Mouse (Mus musculus) layer of hippocampus, postnatal 10 days (tissue): Measurements from ENCODE around the gene Copz1. TPM values are rescaled to one million over a fixed set of nuclear protein-coding genes. Genes with fewer than 3 reads are reported as not detected.

Source experiments
- DNase-seq, 2 experiments: peaks; one replicate each; pipeline ENCODE4 v3.0.0; 2021; ENCODE audit warnings: low spot score in 2 of 2
- total RNA-seq, 2 experiments: library from RNA; stranded (reverse); gene quantifications; 2 replicates each; pipeline ENCODE4 v1.2.3; 2021

Gene Copz1
- total RNA-seq, 2 experiments from 2014 or later: 111 to 112 TPM

DNA sequence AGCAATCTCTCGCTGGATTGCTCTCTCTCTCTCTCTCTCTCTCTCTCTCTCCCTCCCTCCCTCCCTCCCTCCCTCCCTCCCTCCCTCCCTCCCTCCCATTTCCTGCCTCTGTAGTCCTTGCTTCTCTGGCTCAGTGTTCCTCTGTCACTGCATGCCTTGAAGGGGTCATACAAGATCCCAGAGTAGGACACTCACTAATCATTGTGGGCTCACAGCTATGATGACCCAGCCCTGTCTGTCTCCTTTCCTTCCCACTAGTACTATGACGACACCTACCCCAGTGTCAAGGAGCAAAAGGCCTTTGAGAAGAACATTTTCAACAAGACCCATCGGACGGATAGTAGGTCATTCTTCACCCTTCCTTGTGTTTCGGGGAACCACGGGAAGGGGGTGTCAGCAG, 17.9 kb downstream of the Copz1 start:
- no peak for DNase-seq

DNA sequence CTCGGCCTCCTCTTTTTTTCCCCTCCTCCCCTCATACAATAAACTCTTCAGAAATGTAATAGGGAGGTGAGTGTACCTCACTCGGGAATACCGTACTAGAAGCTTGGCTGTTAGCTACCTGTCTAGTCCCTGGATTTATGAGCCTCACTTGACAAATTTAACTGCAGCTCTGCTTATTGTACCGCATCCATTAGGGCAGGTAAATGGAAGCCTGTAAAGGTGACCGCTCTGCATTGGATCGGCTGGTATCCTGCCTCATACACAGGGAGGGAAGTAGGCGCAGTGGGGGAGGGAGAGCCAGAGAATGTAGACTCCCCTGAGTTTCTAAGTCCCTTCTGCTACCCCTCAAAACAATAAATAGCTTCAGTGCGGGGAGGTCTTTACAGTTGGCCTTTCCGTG, 18.3 kb downstream of the Copz1 start:
- DNase-seq: no peak

DNA sequence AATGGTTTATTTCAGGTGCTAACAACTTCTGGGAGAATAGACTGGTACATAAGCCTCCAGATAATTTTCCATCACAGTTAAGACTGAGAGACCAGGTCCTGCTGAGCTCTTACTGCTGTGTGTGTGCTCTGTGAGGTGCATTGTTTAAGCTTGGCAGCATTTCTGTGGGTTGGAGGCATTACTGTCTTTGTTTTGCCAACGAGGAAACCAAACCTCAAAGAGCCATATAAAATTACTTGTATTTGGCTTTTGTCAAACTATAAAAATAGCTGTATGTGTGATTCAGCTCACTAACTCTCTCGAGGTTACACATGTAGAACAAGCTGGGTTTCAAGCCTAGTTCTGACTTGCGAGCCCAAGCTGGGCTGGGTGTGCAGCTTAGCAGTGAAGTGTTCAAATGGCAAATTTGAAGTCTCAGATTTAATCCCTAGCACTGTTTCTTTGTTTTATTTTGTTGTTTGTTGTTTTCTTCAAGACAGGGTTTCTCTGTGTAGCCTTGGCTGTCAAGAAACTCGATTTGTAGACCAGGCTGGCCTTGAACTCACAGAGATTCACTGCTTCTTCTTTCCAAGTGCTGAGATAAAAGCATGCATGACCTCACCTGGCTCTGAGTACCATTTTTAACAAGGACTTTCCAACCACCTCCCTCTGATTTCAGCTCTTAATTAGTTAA, 20.3 kb downstream of the Copz1 start:
- DNase-seq: no peak

DNA sequence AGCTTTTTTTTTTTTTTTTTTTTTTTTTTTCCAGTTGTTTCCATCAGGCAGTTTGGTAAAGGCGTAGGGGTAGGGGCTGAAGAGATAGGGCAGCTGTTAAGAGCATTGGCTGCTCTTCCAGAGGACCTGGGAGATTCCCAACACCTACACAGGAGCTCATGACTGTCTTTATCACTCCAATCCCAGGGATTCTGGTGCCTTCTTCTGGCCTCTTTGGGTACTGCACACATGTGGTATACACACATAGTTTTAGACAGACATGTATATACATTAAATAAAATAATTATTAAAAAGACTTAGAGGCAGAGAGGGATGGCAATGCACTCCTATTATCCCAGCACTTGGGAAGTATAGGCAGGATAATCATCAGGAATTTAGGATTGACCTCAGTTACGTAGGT, 20.9 kb downstream of the Copz1 start:
- no peak for DNase-seq

DNA sequence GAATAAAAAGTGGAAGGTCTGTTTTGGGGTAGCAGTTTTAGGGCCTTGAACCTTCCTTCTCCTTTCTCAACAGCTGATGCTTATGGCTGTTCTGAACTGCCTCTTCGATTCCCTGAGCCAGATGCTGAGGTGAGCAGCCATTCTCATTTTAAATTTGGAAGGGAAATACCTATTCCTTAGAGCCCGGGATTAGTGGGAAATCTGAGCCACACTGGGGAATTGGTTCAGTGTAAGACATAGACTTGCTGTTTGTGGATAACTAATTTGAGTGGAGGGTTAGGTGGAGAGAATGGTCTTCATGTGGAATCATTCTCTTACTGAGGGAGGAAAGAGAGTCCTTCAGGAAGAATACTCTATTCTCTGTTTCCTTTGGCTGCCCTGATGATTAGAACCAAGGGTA, 22.1 kb downstream of the Copz1 start:
- DNase-seq: no peak

DNA sequence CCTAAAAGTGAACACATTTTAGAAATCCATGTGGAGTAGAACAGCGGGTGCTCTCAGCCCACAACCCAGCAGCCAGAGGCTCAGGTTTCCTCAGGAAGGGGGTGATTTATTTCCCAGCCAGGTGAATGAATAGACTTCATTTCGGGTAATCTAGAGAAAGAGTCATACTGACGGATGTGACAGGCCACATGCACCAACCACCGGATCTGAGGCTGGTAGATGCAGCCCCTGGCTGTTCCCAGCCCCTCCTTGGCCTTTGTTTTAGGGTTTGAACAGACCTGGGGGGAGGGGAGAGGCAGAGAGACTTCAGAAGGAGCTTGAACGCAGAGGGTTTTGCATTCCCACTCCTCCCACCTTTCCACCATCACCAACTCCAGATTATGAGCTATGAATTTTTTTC, 23.3 kb downstream of the Copz1 start:
- DNase-seq: no peak

DNA sequence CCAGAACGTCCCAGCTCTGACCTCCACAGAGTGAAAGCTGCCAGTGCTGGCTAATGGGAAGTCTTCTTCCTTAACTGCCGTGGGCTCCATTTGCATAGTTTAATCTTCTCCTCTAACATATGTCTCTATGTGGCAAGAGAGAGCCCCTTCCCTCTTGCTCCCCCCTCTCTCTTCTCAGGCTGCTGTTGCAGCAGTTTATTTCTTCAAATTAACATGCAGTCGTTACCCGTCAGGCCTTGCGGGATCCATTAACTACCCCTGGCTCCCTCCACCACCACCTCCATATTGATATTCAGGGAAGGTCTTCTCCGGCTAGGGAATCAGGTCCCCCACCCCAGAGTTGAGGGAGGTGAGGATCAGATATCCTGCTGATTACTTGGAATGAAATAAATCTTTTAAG, 24.8 kb downstream of the Copz1 start:
- DNase-seq: no peak

DNA sequence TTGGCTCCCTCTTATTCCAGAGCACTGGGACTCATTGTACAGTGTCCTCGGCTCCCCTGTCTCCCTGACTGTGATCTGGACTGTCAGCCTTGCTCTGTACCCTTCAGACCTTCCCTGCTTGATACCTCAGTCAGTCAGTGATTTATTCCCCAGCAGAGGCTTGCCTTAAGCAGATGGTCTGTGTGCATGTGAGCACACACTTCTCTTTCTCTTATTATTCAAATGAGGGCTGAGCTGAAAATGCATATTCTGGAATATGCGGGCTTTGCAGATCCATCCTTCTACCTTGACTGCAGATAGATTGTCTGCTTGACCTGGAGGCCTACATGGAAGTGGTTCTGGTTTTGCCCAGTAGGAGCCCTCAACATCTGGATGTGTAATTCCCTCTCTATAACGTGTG, 25.5 kb downstream of the Copz1 start:
- no peak for DNase-seq

DNA sequence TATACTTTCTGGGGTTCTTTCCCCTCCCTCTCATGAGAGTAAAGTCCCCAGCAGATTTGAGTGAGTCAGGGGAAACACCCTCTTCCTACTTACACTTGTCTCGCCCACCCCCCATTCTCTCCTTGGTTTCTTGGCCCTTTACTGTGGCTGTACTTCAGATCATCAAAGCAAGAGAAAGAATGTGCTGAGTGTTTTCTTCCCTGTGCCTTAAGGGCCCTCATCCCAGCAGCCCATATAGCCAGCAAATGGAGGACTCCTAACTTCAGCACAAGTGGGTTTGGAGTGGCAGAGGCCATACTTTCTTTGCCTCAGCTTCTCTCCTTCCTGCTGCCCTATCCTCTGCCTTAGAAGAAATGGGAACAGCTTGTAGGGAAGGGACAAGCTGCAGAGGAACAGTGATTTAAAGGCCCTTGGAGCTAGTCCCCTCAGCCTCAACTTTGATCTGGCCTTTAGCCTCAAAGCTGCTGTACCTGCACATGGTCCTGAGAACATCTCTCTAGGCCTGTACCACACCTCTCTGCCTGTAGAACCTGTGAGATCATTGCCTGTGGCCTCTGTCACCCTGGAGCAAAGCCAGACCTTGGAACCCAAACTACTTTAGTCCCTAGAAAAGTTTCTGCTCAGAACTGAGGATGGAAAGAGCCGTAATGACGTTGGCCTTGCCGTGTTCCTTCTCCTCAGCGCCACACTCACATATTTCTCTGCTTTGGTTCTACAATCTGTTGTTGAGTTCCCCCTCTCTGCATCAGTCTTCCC, 26.5 kb downstream of the Copz1 start:
- DNase-seq: no peak

DNA sequence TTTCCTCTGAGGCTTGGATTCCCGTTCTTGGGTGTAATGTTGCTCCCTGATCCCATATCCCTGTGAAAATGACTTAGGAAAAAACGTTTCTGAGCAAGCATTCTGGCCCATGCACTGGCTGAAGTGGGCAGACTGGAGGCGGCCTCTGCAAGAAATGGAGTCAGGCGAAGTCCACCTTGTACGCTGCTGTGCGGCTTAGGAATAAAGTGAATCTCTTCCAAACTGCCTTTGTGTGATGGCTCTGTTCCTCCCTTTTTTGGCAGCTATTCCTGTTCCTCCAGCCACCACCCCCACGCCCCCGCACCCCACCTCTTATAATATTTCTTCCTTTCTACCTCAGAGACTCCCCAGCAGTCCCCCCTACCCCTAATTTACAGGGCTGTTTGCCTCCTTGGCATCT, 27.1 kb downstream of the Copz1 start:
- DNase-seq: no peak

DNA sequence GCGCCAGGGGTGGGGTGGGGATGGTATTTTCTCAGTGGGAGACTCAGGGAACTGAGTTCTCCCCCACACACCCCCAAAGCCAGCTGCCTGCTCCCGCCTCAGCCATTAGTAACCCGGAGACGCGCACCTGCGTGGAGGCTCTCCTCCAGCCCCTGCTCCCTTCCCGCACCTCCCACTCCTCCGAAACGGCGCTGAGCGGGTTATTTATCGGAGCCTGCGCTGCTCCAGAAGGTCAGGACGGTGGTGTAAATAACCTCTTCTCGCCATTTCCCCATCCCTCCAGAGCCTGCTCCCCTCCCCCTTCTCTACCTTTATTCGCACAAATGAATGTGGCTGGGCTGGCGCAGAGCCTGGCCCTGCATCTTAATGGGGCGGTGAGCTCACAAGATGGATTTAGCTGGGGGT, 27.6 kb downstream of the Copz1 start:
- DNase-seq: peak in 1 of 2 experiments; percentile 69

DNA sequence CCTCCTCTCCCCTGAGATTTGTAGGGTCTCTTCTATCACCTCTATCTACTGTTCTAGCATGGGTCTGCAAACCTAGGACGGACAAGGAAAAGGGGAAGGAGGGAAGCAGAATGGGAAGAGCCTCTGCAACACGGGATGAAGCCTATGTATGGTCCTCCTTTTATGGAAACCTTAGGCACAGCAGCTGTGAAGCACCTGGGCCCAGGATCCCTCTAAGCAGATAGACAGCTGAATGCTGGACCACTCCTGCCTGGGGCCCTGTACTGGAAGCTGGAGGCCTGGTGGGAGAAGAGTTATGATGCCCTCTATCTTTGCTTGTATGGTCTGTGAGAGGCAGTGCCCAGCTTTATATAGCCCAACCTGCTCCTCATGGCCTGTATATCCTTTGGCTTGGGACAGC, 28.0 kb downstream of the Copz1 start:
- no peak for DNase-seq

DNA sequence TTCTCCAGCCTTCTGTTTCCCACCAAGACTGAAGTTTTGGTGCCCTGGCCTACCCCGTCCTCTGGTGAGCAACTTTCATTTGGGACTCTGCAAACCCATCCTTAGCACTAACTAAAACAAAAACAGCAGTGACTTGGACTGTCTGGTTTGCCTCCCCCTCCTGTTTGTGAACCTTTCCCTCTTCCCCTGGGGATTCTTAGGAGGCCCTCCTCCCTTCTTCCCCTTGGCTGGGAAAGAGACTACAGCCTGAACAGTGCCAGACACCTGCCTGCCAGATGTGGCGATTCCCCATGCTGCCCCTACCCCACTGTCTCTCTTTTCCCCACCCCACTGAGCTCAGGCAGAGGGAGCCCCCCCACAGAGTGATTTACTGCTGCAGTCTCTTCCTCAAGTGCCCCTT, 28.5 kb downstream of the Copz1 start:
- no peak for DNase-seq

DNA sequence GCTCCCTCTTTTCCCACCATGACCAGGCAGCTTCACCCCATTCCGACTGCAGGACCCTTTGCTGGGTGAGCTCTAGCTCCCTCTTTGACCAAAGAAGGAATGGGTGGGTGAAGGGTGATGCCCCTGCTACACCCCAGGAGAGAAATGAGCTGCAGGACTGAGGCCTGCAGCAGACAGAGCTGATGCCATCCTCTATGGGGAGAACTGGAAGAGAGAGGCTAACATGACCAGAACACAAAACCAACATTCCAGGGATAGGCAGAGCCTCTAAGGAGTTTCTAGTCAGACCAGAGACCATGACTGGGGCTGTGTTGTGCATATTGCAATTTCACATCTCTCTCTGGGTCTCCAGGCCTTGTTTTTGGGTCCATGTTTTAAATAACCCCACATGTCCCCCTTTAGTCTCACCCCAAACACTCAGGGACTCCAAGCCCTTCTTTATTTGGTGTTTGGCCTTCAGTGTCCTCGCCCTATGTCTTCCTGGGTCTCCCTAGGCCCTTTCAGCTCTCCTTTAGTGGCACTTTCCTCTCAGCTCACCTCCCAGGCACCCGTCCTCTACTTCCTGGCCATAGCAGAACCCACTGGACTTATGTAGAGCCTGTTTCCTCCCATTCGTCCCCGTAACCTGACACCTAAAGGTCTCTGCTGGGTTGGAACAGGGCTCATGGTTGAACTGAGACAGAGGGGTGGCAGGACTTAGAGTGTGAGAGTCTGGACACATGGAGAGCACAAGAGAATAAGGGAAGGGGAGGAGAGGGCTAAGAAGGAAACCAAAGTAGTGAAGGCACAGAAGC, 29.2 kb downstream of the Copz1 start:
- DNase-seq: no peak

DNA sequence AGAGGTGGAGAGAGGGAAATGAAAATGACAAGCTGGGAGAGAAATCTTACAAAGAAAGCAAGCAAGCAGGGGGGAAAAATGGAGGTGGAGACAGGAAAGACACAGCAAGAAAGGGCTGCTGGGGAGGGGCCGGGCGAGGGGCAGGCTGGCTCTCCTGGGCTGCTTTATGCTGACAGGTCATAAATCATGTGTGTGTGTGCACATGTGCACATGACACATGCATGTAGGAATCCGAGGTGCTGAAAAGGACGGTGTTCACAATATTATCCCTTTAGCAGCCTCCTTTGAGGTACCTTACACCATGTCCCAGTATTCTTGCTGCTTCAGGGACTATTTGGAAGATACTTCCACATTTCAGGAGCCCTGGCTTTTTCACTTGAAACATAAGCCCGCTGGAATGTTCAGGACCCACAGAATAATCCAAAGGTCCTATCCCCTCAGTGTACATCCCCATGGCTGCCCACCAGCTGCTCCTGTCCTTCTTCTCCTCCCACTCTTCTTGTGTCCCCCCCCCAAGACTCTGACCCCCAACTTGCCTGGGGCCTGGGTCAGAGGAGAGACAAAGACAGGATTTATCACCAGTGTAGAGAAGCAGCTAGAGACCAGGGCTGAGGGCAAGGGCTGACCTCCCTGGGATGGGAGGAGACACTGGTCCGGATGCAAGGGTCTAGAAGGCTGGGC, 30.0 kb downstream of the Copz1 start:
- DNase-seq: no peak

DNA sequence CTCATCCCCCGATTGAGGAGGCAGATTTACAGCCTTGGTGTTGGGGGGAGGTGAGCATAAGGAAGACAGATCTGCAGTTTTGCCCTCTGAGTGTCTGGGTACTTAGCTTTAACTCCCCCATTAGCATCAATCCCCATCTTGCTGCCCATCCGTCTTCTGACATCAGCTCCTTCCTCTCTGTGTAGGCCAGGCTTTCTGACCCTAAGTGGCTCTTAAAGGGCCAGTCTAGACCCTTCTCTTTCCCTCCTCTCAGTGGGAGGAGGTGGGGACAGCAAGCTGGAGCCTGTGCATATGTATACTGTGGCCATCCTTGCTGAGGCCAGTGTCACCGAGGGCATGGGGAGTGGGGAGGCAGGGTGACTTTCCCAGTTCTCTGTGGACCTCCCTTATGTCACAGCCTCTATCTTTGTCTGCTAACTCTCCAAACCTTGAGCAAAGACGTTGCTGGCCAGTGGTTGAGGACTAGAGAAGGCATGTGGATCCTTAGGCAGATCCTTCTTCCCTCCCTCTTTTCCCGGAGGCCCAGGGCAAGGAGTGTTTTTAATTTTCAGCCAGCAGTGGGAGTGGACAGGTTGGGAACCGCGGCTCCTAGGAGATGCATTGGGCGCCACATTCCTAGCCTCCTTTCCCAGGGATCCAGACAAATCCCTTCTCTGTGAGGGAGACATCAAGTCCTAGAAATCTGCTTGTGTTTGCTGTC, 31.6 kb downstream of the Copz1 start:
- no peak for DNase-seq

DNA sequence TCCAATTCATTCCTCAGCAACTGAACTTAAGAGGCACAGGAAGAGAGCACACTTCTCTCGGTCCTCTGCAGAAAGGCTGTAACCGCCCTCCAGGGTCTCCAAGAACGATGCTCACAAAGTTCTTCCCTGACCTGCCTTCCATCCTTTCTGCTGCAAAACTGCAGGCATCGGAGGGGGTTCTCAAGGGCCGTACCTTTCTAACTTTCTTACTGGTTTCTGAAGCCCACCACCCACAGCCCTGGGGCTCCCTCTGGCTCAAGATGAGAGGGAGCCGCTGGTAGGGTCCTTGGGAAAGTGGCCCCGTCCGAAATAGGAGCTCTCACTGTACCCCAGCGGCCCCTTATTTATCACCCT, 32.1 kb downstream of the Copz1 start:
- no peak for DNase-seq

DNA sequence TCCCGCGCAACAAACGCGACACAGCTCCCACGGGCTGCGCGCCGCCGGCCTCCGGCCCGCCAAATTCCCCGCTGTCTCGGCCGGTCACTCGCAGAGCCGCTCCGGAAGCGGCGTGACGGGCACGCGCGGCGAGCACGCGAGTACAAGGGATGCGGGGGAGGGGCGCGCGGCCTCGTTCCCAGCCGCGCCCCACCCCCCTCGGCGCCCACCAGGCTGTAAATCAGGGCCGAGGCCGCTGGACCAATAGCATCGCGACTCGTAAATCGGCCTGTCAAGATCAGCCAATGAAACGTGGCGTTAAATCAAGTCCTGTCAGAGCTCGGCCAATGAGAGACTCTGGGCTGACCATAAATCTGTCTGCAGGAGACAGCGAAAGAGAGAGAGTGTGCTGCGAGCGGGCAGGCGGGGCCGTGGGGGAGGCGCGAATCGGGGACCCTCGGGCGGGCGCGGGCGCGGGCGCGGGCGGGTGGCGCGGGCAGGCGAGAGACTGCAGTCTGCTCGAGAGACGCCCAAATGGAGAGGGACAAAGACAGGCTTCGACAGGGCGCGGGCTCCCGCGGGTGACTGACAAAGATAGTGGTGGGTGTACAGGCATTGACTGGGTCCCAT, 32.7 kb downstream of the Copz1 start:
- DNase-seq: peak; percentile 97

DNA sequence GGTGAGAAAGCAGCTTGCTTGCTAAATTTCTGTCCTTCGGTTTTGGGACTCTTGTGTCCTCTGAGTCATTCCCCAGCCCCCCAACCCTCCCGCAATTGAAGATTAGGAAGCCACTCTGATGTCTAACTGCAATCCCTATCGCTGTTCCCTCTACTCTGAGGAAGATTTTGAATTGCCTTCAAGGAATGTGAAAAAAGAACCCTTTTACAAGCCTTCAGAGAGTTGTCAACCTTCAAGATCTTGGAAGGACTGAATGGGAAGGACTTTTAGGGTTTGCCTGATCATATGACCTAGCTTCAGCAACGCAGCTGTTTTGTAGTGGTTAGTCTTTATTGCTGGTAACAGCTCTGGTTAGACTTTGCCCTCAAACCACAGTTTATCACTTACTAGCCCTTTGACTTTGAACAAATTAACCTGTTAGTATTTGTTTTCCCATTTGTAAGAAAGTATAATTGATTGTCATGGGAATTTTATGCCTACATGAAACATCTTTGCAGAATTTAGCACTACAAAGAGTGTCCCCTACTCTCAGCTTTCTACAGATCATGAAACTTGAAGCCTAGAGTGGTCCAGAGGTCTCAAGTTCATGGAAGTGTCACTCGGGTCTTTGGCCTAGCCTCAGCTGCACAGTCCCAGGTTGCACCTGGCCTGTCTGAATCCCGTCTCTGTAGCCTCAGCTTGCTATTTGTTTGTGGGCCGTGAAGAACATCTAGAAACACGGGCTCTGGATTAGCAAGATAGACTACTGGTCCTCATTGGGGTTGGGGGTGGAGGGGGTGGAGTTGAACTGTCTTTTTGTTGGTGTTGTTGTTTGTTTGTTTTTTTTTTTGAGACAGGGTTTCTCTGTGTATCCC, 33.5 kb downstream of the Copz1 start:
- DNase-seq: no peak

DNA sequence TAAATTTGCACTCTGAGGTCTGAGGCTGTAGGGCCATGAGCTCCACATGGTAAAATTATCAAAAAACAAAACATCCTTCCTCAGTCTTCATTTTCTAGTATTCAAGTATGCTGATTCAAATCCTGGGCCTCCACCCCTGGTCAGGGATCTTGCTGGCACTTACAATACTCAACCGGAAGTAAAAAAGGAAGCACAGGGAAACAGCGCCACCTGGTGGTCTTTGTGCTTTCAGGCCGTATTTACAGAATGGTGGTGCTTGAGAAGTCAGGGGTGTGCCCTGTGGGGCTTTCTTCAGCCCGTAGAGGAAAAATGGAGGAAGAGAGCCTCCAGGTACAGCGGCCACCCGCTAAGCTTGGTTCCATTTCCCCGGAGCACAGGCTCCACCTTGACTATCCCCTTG, 34.6 kb downstream of the Copz1 start:
- peak; percentile 96 for DNase-seq
